Mouse (Mus musculus): ENCODE measurements around the gene Inpp5a. TPM values are rescaled to one million over a fixed set of nuclear protein-coding genes. Genes with fewer than 3 reads are reported as not detected.

Gene Inpp5a
- polyA plus RNA-seq, 1 experiment from 2014 or later: 23.0 TPM

- ATAC-seq (ENCODE audit: low FRiP score, low TSS enrichment): no peak
- no peak overlapping the region for H3K4me3 ChIP-seq (replicated peaks; ENCODE audit: low read depth, low read length)
- 93% methylated on average over 2 of the region's 2 CpGs for WGBS
- H3K27ac ChIP-seq (replicated peaks; ENCODE audit: low read depth, low read length): no peak overlapping the region
- no peak overlapping the region for H3K9ac ChIP-seq (replicated peaks; ENCODE audit: low read length)
- no peaks in the 10 kb centered on the region for H3K9me3 ChIP-seq (ENCODE audit: control insufficient read depth, low read length)
- no peak for DNase-seq
- H3K4me2 ChIP-seq (ENCODE audit: low read length): no peak overlapping the region
- H3K36me3 ChIP-seq (ENCODE audit: control insufficient read depth, insufficient read depth, low read length): no peaks in the 10 kb centered on the region
- peaks cover 23% of the 10 kb centered on the region for H3K27me3 ChIP-seq (ENCODE audit: control insufficient read depth, insufficient read depth, low read length)
- 0 out of 2 replicates have a peak, but pooled peaks cover 9% of the 10 kb centered on the region for H3K4me1 ChIP-seq (ENCODE audit: control insufficient read depth, insufficient read depth, low read length)
Measured at GRCm38 (mm10) chr7:139564161-139564560, 175.3 kb downstream of the Inpp5a start.

DNA sequence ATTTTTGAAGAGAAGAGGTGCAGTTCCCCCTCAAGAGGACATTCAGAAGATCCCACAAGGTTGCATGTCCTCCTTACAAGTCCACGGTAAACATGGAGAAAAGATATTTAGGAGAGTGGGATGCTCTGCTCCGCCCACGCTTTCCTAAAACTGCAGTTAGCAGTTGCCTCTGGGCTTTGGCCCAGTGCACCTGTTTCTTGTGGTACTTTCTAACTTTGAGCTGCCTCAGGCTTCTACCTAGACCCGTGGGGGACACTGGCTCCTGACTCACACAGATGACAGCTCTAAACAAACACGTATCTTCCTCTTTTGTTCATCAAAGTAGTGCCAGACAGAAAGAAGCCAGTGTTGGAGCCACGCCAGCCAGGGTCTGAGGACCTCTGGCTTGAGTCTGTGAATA, 177.1 kb downstream of the Inpp5a start:
- no peak for ATAC-seq (ENCODE audit: low FRiP score, low TSS enrichment)
- Histone ChIP-seq H3K27ac (replicated peaks; ENCODE audit: low read depth, low read length) (no peak overlapping the region), H3K9me3 (ENCODE audit: control insufficient read depth, low read length) (no peaks in the 10 kb centered on the region), H3K36me3 (ENCODE audit: control insufficient read depth, insufficient read depth, low read length) (no peaks in the 10 kb centered on the region), H3K9ac (replicated peaks; ENCODE audit: low read length) (no peak overlapping the region), H3K4me1 (ENCODE audit: control insufficient read depth, insufficient read depth, low read length) (0 out of 2 replicates have a peak, but pooled peaks cover 9% of the 10 kb centered on the region), H3K27me3 (ENCODE audit: control insufficient read depth, insufficient read depth, low read length) (peaks cover 17% of the 10 kb centered on the region; the same call in 1 of the 2 replicates), H3K4me2 (ENCODE audit: low read length) (no peak overlapping the region), H3K4me3 (replicated peaks; ENCODE audit: low read depth, low read length) (no peak overlapping the region)
- WGBS: 74% methylated on average over 6 of the region's 6 CpGs
- no peak for DNase-seq

DNA sequence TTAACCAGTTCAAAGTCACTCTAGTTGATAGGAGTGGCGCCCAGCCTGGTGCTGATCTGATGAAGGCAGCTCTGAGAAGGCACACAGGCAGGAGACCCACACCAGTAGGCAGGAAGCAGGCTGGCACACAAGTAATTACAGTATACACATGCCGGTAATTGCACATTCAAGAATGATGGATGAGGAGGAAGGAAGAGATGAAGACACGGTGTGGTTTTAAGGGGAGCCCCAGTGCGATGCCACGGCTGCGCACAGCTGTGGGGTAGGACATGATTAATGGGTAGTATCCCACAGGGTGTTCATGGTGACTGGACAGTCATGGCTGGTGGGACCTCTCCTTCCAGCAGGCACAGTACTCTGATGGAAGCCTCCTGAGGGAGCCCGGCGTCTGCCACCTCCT, 177.6 kb downstream of the Inpp5a start:
- ATAC-seq (ENCODE audit: low FRiP score, low TSS enrichment): no peak

GRCm38 (mm10) chr7:139570788-139571187, 181.9 kb downstream of the Inpp5a start:
- no peak for ATAC-seq (ENCODE audit: low FRiP score, low TSS enrichment)
- 94% methylated on average over 5 of the region's 5 CpGs for WGBS
- no peaks in the 10 kb centered on the region for H3K4me1 ChIP-seq (ENCODE audit: control insufficient read depth, insufficient read depth, low read length)
- H3K4me2 ChIP-seq (ENCODE audit: low read length): no peak overlapping the region
- H3K27me3 ChIP-seq (ENCODE audit: control insufficient read depth, insufficient read depth, low read length): peaks cover 6% of the 10 kb centered on the region; the same call in 1 of the 2 replicates
- H3K9me3 ChIP-seq (ENCODE audit: control insufficient read depth, low read length): no peaks in the 10 kb centered on the region
- DNase-seq: no peak
- H3K36me3 ChIP-seq (ENCODE audit: control insufficient read depth, insufficient read depth, low read length): no peaks in the 10 kb centered on the region
- H3K4me3 ChIP-seq (replicated peaks; ENCODE audit: low read depth, low read length): no peak overlapping the region
- no peak overlapping the region for H3K9ac ChIP-seq (replicated peaks; ENCODE audit: low read length)
- no peak overlapping the region for H3K27ac ChIP-seq (replicated peaks; ENCODE audit: low read depth, low read length)

More for the DNA sequence above, 177.6 kb downstream of the Inpp5a start:
- 92% methylated on average over 8 of the region's 8 CpGs for WGBS
- Histone ChIP-seq H3K36me3 (ENCODE audit: control insufficient read depth, insufficient read depth, low read length) (no peaks in the 10 kb centered on the region), H3K9ac (replicated peaks; ENCODE audit: low read length) (no peak overlapping the region), H3K9me3 (ENCODE audit: control insufficient read depth, low read length) (no peaks in the 10 kb centered on the region), H3K4me3 (replicated peaks; ENCODE audit: low read depth, low read length) (no peak overlapping the region), H3K27me3 (ENCODE audit: control insufficient read depth, insufficient read depth, low read length) (peaks cover 15% of the 10 kb centered on the region; the same call in 1 of the 2 replicates), H3K4me1 (ENCODE audit: control insufficient read depth, insufficient read depth, low read length) (0 out of 2 replicates have a peak, but pooled peaks cover 9% of the 10 kb centered on the region), H3K27ac (replicated peaks; ENCODE audit: low read depth, low read length) (no peak overlapping the region), H3K4me2 (ENCODE audit: low read length) (no peak overlapping the region)
- no peak for DNase-seq

DNA sequence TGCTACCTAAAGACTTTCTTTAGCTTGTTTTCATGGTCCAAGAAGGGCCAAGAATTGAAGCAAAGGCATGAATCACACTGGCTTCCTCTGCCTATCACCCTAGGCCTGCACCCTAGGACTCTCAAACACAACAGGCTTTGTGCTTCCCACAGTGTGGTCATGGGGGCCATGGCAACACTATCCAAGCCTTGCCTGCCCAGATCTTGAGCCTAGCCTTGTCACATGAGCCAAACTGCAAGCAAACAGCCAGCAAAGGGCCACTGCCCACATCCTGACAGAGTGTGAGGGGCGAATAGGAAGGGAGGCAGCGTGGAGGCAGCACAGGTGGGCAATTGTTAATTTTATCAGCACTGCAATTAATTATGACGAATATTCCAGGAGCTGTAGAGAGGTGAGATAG, 183.8 kb downstream of the Inpp5a start:
- no peak overlapping the region for H3K27ac ChIP-seq (replicated peaks; ENCODE audit: low read depth, low read length)
- WGBS: 88% methylated on average over 3 of the region's 3 CpGs
- H3K9me3 ChIP-seq (ENCODE audit: control insufficient read depth, low read length): no peaks in the 10 kb centered on the region
- H3K9ac ChIP-seq (replicated peaks; ENCODE audit: low read length): no peak overlapping the region
- no peak for DNase-seq
- H3K4me3 ChIP-seq (replicated peaks; ENCODE audit: low read depth, low read length): no peak overlapping the region
- no peaks in the 10 kb centered on the region for H3K36me3 ChIP-seq (ENCODE audit: control insufficient read depth, insufficient read depth, low read length)
- H3K27me3 ChIP-seq (ENCODE audit: control insufficient read depth, insufficient read depth, low read length): peaks cover 23% of the 10 kb centered on the region
- no peaks in the 10 kb centered on the region for H3K4me1 ChIP-seq (ENCODE audit: control insufficient read depth, insufficient read depth, low read length)
- no peak overlapping the region for H3K4me2 ChIP-seq (ENCODE audit: low read length)
- ATAC-seq (ENCODE audit: low FRiP score, low TSS enrichment): no peak

DNA sequence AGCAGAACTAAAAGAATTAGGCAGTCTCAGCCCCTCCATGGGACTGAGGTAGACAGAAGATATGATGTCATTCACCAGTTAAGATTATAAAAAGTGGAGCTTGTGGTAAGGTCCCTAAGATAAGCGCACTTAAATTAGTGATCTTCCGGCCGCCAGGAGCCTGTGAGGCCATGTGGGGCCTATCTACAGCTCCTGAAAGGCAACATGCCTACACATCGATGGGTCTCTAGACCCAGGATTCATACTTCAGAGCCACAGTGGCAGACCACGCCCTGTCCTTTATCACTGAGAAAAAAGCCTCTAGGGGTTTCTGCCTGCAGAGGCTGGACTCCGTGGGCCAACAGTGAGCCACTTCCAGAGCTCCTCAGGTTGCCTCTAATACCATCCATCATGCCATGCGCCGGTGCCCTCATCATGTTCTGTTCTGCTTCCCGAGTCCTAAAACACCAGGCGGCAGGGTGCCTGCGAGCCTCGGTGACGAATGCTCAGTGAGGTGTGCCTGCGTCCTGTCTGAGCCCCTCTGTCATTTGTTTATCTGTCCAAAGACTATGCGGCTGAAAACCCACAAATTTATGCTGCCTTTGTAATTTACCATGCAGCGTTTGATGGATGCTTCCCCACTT, 187.3 kb downstream of the Inpp5a start:
- Histone ChIP-seq H3K9me3 (ENCODE audit: control insufficient read depth, low read length) (no peaks in the 10 kb centered on the region), H3K27ac (replicated peaks; ENCODE audit: low read depth, low read length) (no peak overlapping the region), H3K36me3 (ENCODE audit: control insufficient read depth, insufficient read depth, low read length) (no peaks in the 10 kb centered on the region), H3K4me3 (replicated peaks; ENCODE audit: low read depth, low read length) (no peak overlapping the region), H3K4me1 (ENCODE audit: control insufficient read depth, insufficient read depth, low read length) (0 out of 2 replicates have a peak, but pooled peaks cover 6% of the 10 kb centered on the region), H3K9ac (replicated peaks; ENCODE audit: low read length) (no peak overlapping the region), H3K27me3 (ENCODE audit: control insufficient read depth, insufficient read depth, low read length) (peaks cover 54% of the 10 kb centered on the region), H3K4me2 (ENCODE audit: low read length) (no peak overlapping the region)
- no peak for DNase-seq
- whole genome bisulfite sequencing: 61% methylated on average over 16 of the region's 16 CpGs
- ATAC-seq (ENCODE audit: low FRiP score, low TSS enrichment): no peak

- Histone ChIP-seq H3K9ac (replicated peaks; ENCODE audit: low read length) (no peak overlapping the region), H3K4me2 (ENCODE audit: low read length) (no peak overlapping the region), H3K27ac (replicated peaks; ENCODE audit: low read depth, low read length) (no peak overlapping the region), H3K9me3 (ENCODE audit: control insufficient read depth, low read length) (no peaks in the 10 kb centered on the region), H3K27me3 (ENCODE audit: control insufficient read depth, insufficient read depth, low read length) (peaks cover 85% of the 10 kb centered on the region), H3K4me1 (ENCODE audit: control insufficient read depth, insufficient read depth, low read length) (0 out of 2 replicates have a peak, but pooled peaks cover 8% of the 10 kb centered on the region), H3K4me3 (replicated peaks; ENCODE audit: low read depth, low read length) (no peak overlapping the region), H3K36me3 (ENCODE audit: control insufficient read depth, insufficient read depth, low read length) (no peaks in the 10 kb centered on the region)
- DNase-seq (no peak), ATAC-seq (ENCODE audit: low FRiP score, low TSS enrichment) (no peak)
- 58% methylated on average over 21 of the region's 21 CpGs for WGBS
Measured at GRCm38 (mm10) chr7:139579261-139579905, 190.5 kb downstream of the Inpp5a start.

DNA sequence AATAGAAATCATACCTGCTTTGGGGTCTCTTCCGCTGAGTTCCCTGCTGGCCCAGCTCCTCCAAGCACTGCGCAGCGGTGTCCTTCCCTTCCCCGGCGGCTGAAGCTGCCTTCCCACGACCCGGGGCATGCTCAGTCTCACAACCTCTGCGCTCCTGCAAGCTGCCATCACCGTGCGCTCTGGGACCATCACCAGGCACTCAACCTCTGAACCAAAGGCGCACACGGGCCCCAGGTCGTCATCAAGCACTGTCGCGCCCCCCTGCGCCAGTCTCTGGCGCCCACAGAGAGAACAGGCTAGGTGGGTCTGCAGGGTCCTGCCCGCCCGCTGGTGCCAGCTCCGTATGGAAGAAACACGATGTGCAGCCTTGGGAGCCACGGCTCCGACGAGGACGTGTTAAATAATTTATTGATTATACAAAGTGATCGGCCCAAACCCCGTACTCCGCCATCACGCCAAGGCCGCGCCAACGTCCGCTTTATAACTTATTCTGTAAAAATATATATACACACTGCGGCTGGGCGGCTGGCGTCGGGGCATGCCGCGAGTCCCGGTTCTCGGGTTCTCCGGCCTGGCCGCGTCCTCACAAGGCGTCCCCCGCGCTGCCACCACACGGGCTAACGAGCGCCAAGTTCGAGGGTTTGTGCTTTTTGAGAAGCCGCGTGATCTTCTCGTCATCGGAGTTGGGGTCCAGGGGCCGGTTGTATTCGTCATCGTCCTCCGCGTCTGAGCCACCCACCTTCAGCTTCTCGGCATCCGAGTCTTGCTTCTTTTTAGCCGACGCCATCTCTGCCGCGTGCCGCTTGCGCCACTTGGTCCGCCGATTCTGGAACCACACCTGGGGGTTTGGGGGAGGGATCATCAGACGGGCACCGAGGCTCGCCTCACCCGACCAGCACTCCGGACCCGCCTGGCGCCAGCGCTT, 192.2 kb downstream of the Inpp5a start:
- Histone ChIP-seq H3K9me3 (ENCODE audit: control insufficient read depth, low read length) (no peaks in the 10 kb centered on the region), H3K27ac (replicated peaks; ENCODE audit: low read depth, low read length) (no peak overlapping the region), H3K36me3 (ENCODE audit: control insufficient read depth, insufficient read depth, low read length) (no peaks in the 10 kb centered on the region), H3K9ac (replicated peaks; ENCODE audit: low read length) (peak overlapping the region; percentile 34; the same call in 1 of the 2 replicates), H3K27me3 (ENCODE audit: control insufficient read depth, insufficient read depth, low read length) (peaks cover 95% of the 10 kb centered on the region), H3K4me3 (replicated peaks; ENCODE audit: low read depth, low read length) (peak overlapping the region; percentile 34), H3K4me1 (ENCODE audit: control insufficient read depth, insufficient read depth, low read length) (0 out of 2 replicates have a peak, but pooled peaks cover 8% of the 10 kb centered on the region), H3K4me2 (ENCODE audit: low read length) (peak overlapping the region; percentile 50)
- DNase-seq (peak; percentile 50), ATAC-seq (ENCODE audit: low FRiP score, low TSS enrichment) (no peak)
- WGBS: 1% methylated on average over 78 of the region's 78 CpGs
